Mouse (Mus musculus) cerebellum, adult 2 months (tissue): Measurements from ENCODE around the gene Pax5.

Source experiments
- CTCF ChIP-seq: fragments of 200-500 bp; IDR thresholded peaks from 2 replicates; pipeline ENCODE4 v1.5.1; 2011; ENCODE audit warnings: low read depth, mild to moderate bottlenecking, control low read depth, low read length, moderate library complexity, borderline replicate concordance; ENCODE audit not compliant: insufficient read depth
- POLR2A ChIP-seq: fragments of 200-500 bp; IDR thresholded peaks from 2 replicates; pipeline ENCODE4 v1.6.1; 2011; ENCODE audit warnings: low read length, control low read depth, borderline replicate concordance; ENCODE audit not compliant: insufficient read depth

- no peak for TF ChIP-seq POLR2A
- TF ChIP-seq CTCF: no peak
These were observed 161.3 kb downstream of the Pax5 start for GRCm38 (mm10) chr4:44549029-44549428.
